Mouse (Mus musculus) embryonic fibroblast, embryonic 13.5 days (primary cell): Measurements from ENCODE around the gene Nsg2. TPM values are rescaled to one million over a fixed set of nuclear protein-coding genes. Genes with fewer than 3 reads are reported as not detected.
A peak's percentile ranks its signal among the peaks of the same experiment; 100 is the strongest.

Source experiments
- H3K27ac ChIP-seq: 2 replicates; pipeline ENCODE4 v1.5.1; 2012; ENCODE audit warnings: low read length, control low read depth, inconsistent platforms; ENCODE audit not compliant: insufficient read depth
- H3K4me1 ChIP-seq: 2 replicates; pipeline ENCODE4 v1.6.1; 2011; ENCODE audit warnings: low read length; ENCODE audit not compliant: control insufficient read depth, insufficient read depth
- H3K4me3 ChIP-seq: 2 replicates; pipeline ENCODE4 v1.5.1; 2011; ENCODE audit warnings: mild to moderate bottlenecking, control low read depth, low read length; ENCODE audit not compliant: insufficient read depth
- CTCF ChIP-seq: IDR thresholded peaks from 2 replicates; pipeline ENCODE4 v1.5.1; 2011; ENCODE audit warnings: mild to moderate bottlenecking, control low read depth, low read length, moderate library complexity, borderline replicate concordance; ENCODE audit not compliant: insufficient read depth
- POLR2A ChIP-seq: IDR thresholded peaks from 2 replicates; pipeline ENCODE4 v1.6.1; 2011; ENCODE audit warnings: low read depth, mild to moderate bottlenecking, control low read depth, low read length, moderate library complexity
- polyA plus RNA-seq: library from polyadenylated mRNA; stranded (reverse); fragments of >200 nt; gene quantifications from 2 replicates; pipeline ENCODE4 v1.2.4, GENCODE M21; 2011; ENCODE audit warnings: low read depth; ENCODE audit not compliant: missing spikeins, insufficient read length

Nsg2 gene
- polyA plus RNA-seq, 1 experiment = 0.77 TPM

DNA sequence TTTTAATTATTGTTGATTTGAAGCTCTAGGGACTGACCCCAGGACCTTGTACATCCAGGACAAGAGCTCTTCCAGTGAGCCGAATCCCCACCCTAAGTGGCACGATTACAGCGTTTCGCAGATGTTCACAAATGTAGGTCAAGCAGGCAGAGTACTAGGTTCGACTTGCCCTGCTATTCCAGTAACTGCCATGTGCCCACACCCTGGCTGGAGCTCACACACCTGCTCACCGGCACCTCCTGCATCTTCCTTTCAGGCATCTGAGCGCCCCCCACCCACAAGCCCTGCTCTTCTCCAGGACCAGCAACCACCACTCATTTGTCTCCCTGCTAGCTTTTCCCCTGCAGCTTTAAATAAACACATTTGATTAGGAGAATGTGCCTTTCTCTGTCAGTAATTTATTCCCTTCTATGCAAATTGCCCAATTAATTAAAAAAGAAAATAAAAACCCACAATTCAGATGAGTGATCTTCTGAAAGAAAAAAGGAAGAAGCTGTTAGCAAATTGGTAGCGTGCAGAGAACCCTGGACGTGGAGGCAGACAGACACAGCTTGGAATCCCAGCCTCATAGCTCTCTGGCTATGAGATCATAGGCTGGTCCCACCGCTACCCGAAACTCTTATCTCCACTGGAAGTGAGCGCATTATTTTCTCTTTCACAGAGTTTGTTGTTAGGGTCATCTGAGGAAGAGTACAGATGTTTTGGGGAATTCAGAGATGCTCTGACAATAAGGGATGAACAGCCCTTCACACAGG lies 68.7 kb downstream of the Nsg2 start:
- Histone ChIP-seq H3K4me1 (no peaks in the 10 kb centered on the region), H3K4me3 (no peak overlapping the region), H3K27ac (no peak overlapping the region)
- TF ChIP-seq CTCF = no peak
- no peak for TF ChIP-seq POLR2A

GRCm38 (mm10) chr11:32075163-32075562 lies 74.9 kb downstream of the Nsg2 start:
- Histone ChIP-seq H3K27ac (no peak overlapping the region), H3K4me3 (no peak overlapping the region), H3K4me1 (no peaks in the 10 kb centered on the region)
- TF ChIP-seq POLR2A (no peak), CTCF (no peak)

GRCm38 (mm10) chr11:32083462-32083861 lies 83.2 kb downstream of the Nsg2 start:
- Histone ChIP-seq H3K4me3 (no peak overlapping the region), H3K27ac (no peak overlapping the region), H3K4me1 (no peaks in the 10 kb centered on the region)
- TF ChIP-seq CTCF = no peak
- no peak for TF ChIP-seq POLR2A

DNA sequence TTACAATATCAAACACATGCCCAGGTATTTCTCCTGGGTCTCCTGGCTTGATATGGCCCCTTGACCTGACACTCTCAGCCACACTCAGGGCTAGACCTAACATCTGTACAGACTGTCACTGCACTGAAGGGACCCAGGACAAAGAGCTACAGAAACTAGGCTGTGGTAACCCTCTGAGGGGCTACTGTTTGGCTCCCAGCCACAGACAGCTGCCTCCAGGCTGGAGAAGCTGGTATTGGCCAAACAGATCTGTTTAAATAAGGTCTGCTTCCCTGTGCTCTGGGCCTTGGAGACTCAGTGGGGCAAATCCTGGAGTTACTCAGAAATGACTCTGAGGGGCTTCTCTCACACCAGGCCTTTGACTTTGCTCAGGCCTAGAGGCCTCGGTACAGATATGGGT lies 86.3 kb downstream of the Nsg2 start:
- TF ChIP-seq POLR2A = no peak
- TF ChIP-seq CTCF = no peak

DNA sequence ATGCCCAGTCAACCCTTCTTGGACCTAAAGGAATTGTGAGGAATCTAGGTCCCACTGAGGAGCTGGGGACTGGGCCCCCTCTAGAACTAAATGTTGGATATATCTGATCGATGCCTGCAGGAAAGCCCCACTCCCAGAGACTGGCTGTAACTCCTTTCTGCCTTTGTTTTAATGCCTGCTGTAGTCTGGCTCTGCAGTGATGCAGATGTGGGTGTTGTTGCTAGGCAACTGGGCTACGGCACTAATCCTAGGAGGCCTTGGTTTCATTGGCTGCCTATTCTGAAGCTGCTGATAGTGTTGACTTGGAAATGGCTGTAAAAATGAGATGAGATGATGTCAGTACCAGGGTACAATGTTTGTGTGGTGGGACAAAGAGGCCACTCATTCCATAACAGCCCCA lies 87.1 kb downstream of the Nsg2 start:
- no peaks in the 10 kb centered on the region for H3K4me1 ChIP-seq
- H3K27ac ChIP-seq = no peak overlapping the region
- H3K4me3 ChIP-seq = no peak overlapping the region
- no peak for TF ChIP-seq CTCF
- no peak for TF ChIP-seq POLR2A

More for the DNA sequence above, 86.3 kb downstream of the Nsg2 start:
- H3K27ac ChIP-seq = no peak overlapping the region
- H3K4me1 ChIP-seq = no peaks in the 10 kb centered on the region
- no peak overlapping the region for H3K4me3 ChIP-seq

DNA sequence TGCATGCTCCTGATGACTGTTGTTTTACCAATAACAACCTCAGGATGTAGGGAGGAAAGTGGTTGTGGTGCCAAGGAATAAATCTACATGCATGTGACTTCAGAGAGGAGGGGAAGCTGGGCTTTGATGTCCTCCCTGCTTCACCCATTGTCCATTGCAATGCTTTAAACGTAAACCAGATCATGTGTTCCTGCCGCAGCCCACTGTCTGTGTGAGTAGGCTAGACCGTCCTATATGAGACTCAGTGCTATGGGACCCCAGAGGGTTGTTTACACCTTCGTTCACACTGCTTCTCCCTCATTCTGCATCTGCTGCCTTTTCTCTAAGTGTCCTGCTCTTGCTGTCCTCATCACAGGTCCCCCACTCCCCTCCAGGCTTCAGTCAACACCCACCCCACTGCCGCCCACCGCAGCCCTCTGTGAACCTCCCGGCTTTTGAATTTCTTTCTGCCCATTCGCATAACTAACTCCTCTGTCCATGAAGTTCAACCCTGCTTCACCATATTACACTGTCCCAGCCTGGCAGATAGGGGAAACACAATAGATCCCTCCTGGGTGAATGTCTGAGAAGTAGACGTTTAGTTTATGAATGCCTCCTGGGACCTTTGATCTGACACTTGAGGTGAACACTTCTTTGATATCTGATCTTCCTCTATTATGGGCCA lies 87.6 kb downstream of the Nsg2 start:
- TF ChIP-seq POLR2A (no peak), CTCF (no peak)
- no peaks in the 10 kb centered on the region for H3K4me1 ChIP-seq
- H3K27ac ChIP-seq = no peak overlapping the region
- no peak overlapping the region for H3K4me3 ChIP-seq

DNA sequence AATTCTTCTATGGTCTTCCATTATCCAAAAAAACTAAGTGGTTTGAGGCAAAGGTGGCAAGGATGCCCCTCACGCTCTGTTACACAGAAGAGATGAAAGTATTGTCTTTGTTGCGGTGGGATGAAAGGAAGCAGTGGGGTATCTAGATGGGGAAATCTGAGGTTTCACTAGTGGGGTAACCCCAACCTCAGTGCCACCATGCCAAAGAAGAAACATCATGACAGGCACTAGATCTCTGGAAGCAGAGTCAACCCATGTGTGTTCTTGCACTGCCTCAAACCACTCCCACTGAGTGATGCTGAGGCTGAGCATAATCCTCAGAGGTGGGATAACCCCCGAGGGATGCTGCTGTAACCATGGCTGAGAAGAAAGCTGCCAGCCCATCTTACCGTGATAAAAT lies 95.5 kb downstream of the Nsg2 start:
- peaks cover 5% of the 10 kb centered on the region; the same call in 1 of the 2 replicates for H3K4me1 ChIP-seq
- H3K4me3 ChIP-seq = no peak overlapping the region
- H3K27ac ChIP-seq = no peak overlapping the region
- TF ChIP-seq POLR2A (no peak), CTCF (no peak)

- H3K4me1 ChIP-seq = peaks cover 7% of the 10 kb centered on the region; the same call in 1 of the 2 replicates
These were observed 96.1 kb downstream of the Nsg2 start for GRCm38 (mm10) chr11:32096346-32096745.

GRCm38 (mm10) chr11:32101059-32101632 lies 100.9 kb downstream of the Nsg2 start:
- H3K27ac ChIP-seq = peak overlapping the region; percentile 60; the same call in 1 of the 2 replicates
- no peak overlapping the region for H3K4me3 ChIP-seq
- TF ChIP-seq POLR2A (no peak), CTCF (no peak)
- peaks cover 12% of the 10 kb centered on the region for H3K4me1 ChIP-seq

More at GRCm38 (mm10) chr11:32096346-32096745, 96.1 kb downstream of the Nsg2 start:
- Histone ChIP-seq H3K4me3 (no peak overlapping the region), H3K27ac (no peak overlapping the region)
- TF ChIP-seq CTCF (no peak), POLR2A (no peak)

- no peak for TF ChIP-seq POLR2A
- no peak for TF ChIP-seq CTCF
- no peak overlapping the region for H3K27ac ChIP-seq
- H3K4me3 ChIP-seq = no peak overlapping the region
These were observed 102.7 kb downstream of the Nsg2 start for GRCm38 (mm10) chr11:32102976-32103375.

DNA sequence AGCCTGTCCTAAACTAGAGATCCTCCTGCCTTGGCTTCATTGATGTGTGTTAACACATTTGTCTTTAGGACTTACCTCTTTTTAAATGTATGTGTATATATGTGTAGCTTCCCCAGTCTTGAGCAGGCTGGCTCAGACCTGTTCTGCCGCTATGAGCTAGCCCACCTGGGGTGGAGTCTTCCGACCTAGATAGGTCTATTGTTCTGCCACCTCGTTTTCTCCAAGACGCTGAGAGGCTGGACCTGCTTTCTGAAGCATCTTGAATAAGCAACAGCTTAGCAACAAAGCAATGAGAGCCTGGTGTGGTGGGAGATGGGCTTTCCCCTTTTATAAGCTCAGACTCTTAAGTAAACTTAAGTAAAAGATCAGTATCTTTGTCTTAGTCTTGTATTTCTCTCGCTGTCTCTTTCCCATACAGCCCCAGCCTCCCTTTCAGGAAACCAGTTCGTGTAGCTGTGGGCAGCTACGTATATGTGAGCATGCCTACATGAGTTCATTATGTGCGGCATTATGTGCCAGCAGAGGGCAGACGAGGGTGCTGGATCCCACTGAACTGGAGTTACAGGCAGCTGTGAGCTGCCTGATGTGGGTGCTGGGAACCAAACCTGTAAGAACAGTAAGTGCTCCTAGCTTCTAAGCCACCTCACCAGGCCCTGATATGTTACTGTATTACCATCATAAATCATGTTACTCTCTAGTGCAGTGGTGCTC lies 104.3 kb downstream of the Nsg2 start:
- no peak overlapping the region for H3K27ac ChIP-seq
- peaks cover 12% of the 10 kb centered on the region for H3K4me1 ChIP-seq
- TF ChIP-seq POLR2A = no peak
- no peak for TF ChIP-seq CTCF
- H3K4me3 ChIP-seq = no peak overlapping the region

More at GRCm38 (mm10) chr11:32102976-32103375, 102.7 kb downstream of the Nsg2 start:
- H3K4me1 ChIP-seq = peaks cover 12% of the 10 kb centered on the region
